Mouse (Mus musculus) liver, adult 2 months (tissue): ENCODE results near the gene Wdtc1.

Source experiments
- CTCF ChIP-seq: fragments of 200-500 bp; IDR thresholded peaks from 2 replicates; pipeline ENCODE4 v1.5.1; 2011; ENCODE audit warnings: low read depth, low read length, control low read depth
- POLR2A ChIP-seq: fragments of 200-500 bp; IDR thresholded peaks from 2 replicates; pipeline ENCODE4 v1.6.1; 2011; ENCODE audit warnings: low read length, control low read depth; ENCODE audit not compliant: insufficient read depth; ENCODE audit errors: extremely low read depth

DNA sequence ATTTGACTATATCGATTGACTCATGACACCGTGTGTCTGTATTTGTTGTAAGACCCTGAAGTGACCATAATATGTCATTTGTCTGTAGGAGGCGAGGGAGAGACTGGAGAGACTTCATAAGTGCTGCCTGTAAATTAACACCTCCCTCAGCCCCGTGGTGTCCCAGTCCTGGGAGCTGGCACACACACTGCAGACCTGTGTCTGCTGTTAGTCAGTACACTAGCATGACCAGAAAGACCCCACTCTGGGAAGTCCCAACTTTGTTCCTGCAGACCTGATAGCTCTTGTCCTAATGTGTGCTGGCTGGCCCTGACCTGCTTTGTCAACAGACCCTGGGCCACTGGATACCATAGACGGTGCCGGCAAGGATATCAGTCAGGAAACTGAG, 19.0 kb upstream of the Wdtc1 start:
- TF ChIP-seq CTCF (no peak), POLR2A (no peak)
